Mouse (Mus musculus) retina, adult 2 months (tissue): ENCODE results near the gene Cdipt.
A peak's percentile ranks its signal among the peaks of the same experiment; 100 is the strongest.

ENCODE experiments used
- DNase-seq: peaks from one replicate; pipeline ENCODE4 v3.0.0-alpha.2; 2012; ENCODE audit warnings: low read depth, low spot score

The Cdipt gene

DNA sequence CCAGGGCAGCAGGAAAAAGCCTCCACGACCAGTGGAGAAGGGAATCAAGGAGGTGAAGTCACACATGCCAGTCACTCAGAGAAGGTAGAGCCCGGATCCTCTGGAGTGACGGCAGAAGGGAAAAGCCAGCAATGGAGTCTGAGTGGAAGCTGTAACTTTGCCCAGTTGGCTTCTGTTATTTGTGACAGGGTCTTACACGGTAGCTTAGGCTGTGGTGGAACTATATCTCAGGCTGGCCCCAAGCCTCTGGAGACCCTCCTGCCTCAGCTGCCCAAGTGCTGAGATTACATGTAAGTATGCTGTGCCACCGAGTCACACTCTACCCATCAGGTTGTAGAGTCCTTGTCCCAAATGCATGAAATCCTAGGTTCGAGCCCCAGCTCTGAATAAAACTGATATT is 37.7 kb downstream of the Cdipt start:
- no peak for DNase-seq

DNA sequence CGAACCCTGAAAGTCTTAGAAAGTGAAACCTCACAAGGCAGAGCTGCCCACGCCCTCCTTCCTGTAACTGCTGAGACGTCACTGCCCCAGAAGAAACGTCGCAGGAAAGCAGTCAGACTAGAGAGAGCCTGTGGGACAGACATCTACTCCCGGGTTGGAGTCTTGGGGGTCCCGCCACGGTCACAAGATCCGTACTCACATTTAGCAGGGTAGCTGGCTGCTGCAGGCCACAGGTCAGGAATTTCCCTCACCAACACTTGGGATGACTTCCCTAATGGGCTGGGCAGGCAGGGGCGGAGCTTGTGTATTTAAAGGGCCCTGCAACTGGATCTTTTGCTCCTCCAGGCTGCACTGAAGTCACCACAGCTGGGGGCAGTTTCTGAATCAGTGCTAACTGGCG is 38.6 kb downstream of the Cdipt start, which contains the start of gene Mvp:
Gene Mvp, minus strand, starts transcription at position 302 of the 400 bp plus-strand sequence.
- no peak for DNase-seq

DNA sequence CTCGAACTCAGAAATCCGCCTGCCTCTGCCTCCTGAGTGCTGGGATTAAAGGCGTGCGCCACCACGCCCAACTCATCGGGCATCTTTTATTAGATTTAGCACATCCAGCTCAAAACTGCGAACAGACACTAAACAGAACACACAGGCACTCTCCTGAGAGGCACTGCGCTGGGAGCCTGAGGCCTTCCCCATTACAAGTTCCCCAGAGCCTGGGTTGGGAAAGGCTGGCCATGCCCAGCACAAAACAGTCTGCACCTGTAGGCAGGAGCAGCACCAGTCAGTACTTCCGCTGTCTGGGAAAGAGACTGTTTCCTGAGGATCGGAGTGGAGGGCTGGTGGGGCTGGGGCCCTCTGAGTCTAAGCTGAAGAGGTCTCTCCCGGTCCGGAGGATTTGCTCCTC is 39.3 kb downstream of the Cdipt start:
- no peak for DNase-seq

DNA sequence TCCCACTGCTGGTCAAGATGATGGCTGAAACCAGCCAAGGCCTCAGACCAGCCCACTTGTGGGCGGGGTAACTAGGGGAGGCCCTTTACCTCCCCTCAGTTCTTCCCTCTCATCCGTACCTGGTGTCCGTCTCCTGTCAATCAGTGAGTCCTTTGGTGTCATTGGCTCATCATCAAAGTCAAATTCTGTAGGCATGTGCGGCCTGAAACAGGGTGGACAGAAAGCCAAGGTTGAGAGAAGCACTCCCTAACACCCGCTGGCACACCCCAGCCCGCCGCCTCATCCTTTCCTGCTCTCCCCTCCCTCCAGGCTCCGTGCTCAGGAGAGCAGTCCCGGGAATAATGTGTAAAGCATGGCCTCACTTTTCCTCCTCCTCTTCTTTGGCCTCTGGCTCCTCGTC is 40.4 kb downstream of the Cdipt start:
- DNase-seq = no peak

DNA sequence TGATC is 40.6 kb downstream of the Cdipt start, which contains the start of gene Pagr1b:
Gene Pagr1b, minus strand, starts transcription at position 4 of the 5 bp plus-strand sequence.
- DNase-seq = no peak

DNA sequence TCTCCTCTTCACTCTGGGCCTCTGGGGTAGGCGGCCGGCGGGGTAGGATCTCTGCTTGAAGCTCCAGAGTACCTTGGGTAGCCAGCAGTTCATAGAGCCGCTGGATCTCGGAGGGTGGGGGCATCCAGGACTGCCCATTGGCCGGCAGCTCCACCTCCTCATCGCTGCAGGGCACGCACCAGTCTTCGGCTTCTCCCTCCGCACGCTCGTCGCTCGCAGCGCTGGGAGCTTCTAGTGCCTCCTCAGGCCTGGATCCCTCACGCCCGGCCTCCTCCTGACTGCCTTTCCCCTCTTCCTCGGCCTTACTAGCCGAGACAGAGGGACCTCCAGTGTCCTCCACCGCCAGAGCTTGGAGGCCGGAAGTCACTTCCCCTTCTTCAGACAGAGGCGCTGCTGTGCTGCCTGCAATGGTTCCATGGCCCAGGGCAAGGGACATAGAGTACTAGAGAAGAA is 40.8 kb downstream of the Cdipt start:
- DNase-seq = no peak

DNA sequence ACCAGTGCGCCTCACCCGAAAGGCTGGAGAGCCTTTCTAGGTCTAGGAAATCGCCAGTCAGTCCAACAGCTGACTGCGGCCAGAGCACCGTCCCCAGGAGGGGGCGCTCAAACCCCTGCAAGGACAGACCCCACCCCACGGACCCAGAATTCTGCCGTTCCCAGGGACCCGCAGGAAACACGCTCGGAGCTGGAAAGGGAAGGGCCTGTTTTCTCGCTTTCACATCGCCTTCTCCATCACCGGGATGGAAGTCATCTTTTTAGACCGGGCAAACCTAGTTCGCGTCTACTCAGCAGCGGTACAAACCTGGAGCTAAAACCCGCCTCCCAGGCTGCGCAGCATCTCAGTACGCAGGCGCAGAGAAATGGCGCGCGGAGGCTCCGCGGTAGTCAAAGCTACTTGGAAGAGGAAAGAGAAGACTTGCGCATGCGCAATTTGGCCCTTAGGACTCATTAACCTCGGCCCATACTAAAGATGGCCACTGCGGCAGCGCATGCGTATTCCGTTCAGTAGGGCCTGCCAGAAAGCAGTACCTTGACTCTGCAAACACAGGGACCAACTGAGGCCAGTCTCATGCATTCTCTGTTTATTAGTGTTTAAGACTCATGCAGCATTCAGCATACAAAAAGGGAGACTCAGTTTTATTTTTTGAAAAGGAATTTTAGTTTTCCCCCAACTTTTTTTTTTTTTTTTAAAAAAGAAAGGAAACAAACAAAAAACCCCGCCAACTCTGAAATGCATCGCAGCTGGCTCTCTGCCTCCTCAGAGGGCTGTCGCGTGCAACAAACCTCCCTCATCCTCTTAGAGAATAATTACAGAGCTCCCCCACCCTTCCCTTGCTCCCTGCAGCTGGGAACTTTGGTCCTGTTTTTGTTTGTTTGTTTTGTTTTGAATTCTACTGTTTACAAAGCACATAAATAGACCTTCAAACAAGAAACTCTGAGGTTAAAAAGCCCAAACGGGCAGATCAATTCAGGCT is 41.5 kb downstream of the Cdipt start, which contains the start of gene Pagr1a:
Gene Pagr1a, minus strand, starts transcription at position 382 of the 979 bp plus-strand sequence.
- DNase-seq = peak; percentile 99

DNA sequence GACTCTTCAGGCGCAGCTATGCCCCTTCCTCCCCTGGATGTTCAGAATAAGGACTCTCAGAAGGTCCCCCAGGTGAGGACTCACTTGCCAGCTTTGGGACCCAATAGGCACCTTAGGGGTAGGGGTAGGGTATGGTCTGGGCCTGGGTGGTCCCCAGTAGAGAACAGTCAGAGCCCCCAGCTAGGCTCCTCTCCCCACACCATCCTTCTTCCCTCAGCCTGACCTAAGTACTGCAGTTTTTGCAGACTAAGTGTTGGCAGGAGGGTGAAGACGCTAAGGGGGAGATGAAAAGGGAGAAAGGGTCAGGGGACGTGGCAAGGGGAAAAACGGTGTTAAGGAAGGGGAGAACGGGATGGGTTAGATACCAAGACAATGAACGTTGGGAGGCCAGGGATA is 42.2 kb downstream of the Cdipt start:
- DNase-seq = no peak

DNA sequence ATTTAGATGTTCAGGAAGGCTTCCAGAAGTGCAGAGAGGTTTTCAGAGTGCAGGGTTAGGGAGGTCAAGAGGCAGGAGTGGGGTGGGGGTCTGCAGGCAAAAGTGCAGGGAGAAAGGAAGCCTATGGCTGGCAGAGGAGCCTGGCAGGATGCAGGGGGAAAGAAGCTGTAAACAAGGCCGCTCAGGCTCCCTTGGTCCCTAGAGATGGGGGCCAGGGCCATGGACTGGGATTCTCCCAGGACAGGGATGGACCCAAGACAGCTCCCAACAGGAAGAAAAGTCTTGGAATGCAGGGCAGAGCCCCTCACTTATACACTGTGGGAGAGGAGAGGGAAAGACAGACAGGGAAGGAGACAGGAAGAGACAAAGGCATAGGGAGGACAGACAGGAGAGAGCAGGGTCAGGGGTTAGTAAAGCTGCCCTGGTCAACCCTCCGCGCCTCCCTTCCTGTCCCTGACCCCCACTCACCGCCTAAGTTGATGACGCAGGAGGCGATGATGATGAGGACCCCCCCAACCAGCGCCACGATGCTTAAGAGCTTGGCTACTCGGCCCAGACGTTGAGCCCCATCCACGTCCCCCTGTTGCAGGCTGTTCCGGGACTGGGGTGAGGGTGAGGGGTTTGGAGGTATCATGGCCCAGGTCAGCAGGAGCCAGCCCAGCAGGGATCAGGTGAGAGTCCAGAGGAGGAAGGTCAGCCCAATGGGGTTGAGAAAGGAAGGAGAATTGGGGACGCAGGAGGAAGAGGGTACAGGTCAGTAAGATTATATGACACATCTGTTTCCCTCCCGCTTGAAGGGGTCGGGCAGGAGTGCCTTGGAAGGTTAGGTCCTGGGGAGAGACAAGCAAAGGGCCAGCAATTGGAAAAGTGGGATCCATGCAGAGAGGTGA is 42.9 kb downstream of the Cdipt start:
- no peak for DNase-seq

DNA sequence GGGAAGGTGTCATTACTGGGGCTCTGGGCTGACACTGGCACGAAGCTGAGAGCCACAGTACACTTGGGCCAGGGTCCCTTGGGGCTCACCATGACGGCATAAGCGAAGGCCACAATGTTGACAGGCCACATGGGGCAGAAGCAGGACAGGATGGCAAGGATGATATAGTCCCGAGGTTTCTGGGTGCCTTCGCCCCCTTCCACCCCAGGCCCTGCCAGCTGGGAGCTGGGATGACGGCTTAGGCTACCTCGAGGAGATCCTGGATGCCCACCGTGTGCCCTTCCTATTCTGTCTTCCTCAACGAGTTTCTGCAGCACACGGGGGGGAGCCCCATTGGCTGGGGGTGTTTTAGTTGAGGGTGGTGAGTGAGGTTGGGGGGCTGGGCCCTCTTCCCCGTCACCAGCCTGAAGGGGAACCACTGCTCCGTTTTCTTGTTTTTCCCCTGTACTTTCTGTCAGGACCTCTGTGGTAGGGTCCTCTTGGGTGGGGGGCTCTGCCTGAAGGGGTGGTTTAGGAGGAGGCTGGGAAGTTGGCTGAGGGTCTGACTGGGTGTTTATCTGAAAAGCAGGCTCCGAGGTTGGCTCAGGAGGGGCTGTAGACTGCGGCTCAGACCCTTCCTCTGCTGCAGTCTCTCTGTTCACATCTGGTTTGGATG is 43.7 kb downstream of the Cdipt start:
- no peak for DNase-seq

DNA sequence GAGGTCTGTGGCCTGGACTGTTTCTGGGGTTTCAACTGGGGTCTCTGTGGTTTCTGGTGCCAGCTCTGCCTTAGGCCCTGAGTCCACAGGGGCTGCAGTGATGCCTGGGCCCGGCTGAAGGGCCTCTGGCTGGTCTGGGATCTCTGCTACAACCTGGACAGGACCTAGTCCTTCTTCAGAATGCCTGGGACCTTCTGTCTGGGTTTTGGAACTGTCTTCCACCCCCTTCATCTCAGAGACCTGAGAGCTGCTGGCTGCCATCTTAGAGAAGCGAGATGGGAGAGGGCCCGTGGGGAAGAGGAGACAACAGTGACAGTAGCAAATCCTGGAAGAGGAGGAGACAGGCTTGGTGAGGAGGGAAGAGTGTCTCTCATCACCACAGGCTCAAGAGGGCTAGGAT is 44.3 kb downstream of the Cdipt start:
- no peak for DNase-seq

DNA sequence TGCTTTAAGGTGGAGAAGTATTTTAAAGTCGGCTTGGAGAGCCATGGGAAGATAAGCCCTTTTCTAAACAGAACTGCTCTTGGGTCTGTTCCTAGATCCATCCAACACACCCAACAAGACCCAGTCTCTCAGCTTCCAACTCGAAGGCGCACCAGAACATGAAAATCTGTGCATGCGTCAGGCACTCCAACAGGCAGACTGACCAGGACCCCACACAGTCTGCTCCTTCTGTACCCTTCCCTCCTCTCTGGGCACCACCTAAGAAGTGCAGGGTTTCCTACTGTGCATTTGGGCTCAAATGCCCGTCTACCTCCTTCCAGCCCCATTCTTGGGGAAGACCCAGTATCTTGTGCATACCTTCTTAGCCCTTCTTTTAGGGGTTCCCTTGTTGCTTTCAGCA is 44.8 kb downstream of the Cdipt start:
- DNase-seq = no peak

DNA sequence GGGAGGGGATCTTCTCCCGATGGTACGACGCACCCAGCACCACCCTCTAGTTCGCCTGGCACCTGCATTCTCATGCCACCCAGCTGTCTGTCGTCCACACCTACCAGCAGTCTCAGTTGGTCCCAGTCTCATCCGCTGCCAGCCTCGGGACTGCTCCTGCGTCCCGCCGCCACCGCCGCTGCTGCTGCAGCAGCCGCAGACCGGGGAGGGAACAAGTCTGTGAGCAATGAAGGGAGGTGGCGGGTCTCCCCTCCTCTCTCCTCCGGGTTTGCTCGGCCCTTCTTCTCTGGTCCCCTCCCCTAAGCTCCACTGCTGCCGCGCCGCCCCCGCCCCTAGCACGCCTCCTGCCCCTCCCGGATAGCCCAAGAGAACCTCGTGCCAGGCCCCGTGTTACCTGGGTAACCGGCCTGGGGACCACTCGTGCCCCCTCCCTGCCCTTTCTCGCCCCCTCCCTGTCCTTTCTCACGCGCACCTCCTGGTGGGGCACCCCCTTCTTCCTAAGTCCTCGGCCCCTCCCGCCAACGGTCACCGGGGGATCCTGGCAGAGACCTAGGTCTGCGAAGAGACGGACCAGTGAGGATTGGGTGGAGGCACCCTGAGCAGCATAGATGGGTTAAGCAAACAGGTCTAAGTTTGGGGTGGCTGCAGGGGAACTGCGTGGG is 45.3 kb downstream of the Cdipt start, which contains the start of the genes Gm42742 and Prrt2:
Gene Gm42742, minus strand, starts transcription at position 197 of the 662 bp plus-strand sequence.
Gene Prrt2, minus strand, starts transcription at position 311 of the 662 bp plus-strand sequence.
- no peak for DNase-seq

DNA sequence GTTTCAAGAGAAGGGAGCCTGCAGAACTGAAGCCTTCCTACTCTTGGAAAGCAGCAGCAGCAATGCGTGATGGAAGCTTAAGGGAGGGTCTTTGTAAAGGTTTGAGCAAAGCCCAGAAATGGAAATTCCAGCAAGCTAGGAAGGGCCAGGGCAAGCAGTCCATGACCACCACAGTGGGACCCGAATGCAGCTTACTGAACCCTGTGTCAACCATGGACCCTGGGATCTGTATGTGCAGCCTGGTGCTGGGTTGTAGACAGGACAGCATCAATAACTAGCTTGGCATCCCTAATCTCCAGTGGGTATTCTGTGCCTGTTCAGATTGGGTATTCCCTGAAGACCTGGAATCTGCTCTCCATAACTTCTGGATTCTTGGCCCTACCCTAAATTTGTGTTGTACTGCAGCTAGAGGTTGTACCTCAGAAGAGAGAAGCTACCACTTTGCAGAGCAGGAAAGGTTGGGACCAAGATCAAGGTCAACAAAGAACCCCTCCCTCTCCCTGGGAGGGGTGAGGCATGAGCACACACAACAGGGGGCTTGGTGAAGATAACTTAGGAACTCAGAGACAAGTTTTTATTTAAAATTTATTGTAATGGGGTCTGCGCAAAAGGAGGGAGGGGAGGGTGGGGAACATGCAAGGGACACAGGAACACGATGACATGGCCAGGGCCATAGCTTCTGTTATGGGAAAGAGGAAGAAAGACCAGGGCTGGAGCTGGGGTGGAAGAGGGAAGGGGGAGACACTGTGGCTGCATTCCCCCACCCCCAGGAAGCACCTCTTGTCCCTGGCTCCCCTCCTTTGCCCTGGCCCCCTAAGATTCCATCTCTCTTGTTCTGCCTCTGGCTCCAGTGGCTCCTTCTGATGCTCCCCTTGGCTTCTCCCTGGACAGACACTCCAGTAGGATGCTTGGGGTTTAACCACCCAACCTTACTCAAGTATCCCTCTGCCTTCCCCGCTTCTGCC is 46.1 kb downstream of the Cdipt start:
- DNase-seq = no peak

DNA sequence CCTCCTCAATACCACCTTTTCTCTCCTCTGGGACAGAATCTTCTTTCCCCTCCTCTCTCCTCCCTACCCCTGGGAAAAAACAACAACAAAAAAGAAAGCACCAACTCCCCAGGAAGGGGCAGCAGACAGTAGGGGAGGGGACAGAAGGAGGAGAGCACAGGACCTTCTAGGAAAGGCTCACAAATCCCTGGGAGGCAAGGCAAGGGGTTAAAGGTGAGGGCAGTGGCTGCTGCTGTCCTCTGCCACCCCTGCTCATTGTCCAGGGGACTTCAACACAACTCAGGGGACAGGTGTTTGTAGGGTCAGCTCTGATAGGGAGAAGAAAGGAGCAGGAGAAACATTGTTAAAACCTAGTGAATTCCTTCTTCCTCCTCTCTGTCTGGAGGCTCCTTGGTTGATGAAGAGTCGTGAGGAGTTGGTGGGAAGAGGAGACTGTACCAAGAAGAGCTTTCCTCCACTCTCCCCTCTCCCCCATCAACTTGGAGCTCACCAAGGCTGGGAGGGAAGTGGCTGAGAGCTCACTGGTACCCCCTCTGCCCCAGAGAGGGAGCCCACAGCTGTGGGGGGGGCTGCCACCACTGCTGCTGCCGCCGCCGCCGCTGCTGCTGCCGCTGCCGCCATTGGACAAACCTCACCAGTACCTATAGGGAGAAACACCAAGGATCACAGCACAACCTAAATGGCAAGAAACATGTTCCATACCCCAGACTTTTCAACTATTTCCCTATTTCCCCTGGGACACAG is 47.0 kb downstream of the Cdipt start:
- DNase-seq = no peak

DNA sequence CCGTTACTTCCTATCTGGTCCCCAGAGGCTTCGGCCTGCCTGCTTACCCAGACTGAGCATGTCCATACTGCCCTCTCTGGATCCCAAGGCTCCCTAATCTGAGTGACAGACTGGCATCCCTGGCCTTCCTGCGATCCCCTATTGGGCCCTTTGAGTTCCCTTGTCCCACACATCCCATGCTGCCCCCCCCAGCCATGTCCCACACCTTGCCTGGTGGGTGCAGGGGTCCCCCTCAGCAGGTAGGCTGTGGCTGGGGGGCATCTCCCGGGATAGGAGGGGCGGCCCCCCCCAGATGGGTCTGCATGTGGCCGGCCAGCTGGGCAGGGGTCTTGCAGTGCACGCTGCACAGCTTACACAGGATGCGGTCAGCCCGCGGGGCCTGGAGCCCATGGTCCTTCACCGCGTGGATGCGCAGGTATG is 47.6 kb downstream of the Cdipt start:
- no peak for DNase-seq

DNA sequence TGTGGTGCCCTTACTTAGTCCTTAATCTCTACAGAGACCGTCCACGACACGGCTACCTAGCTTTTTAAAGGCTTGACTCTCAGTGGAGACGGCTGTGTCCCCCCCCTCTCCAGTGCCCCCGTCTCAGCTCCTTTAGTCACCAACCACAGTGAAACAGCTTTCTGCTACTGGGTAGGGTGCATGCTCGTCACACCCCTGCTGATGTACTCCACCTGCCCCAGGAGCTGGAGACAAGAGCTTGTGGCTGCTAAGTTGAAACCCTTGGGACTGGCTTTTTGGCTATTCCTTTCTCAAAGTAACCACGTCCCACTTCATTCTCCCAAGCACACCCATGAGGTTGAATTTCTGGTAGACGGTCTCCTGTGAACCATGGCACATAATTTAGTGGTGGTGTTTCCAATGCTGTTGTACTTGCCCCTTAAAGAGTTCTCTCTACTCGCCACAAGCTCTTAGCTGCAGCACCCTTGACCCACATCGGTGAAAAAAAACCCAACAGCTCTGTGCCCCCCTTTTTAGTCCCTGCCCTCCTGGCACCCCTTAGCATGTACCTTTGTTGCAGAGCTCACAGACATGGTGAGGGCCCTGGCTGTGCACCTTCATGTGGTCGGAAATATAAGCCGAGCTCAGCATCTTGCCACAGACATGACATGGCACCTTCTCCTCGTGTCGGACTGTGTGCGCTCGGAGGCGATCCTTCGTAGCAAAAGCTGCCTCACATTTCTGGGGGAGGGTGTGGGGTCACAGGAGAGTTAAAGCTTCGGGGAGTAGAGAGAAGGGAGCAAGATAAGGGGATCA is 48.4 kb downstream of the Cdipt start:
- DNase-seq = no peak

DNA sequence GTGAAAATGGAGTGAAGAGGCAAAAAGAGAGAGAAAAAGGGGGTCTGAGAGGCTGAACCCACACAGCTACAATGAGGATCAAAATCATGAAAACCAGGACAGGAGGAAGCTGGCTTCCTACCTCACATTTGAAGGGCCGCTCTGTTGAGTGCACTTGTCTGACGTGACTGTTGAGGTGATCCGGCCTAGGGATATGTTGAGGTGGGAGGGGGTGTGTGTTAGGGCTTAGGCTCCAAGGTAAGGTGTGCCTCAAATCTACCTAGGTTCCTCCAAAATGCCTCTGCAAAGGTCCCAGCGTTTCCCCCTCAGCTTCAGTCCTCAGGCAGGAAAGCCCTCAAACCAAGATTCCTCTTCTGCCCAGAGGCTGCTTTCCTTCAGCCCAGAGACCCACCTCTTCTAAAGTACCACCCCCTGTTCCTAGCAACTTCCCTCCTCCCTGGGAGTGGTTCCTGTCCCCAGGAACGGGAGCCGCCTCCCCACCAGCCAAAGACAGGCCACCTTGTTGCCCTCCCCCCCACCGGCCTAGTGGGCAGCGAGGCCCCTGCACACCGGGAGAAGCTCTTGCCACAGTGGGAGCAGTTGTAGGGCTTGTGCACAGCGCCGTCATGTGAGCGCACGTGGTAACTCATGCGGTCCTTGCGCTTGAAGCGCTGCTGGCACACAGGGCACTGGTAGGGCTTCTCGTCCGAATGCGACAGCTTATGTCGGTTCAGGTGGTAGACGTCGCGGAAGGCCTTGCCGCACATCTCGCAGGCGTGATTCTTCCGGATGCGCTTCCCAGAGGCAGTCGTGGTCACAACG is 49.2 kb downstream of the Cdipt start:
- DNase-seq = no peak
